Mouse (Mus musculus): ENCODE results near the gene Bbs5.
"Not testable (repeated sequence)": the region's sequence is repeated elsewhere in the genome, so short reads cannot be mapped to it uniquely, and the experiment has no call there.

Bbs5 gene

GRCm38 (mm10) chr2:69646726-69647490 lies at the start of gene Bbs5:
Gene Bbs5 (plus strand): TSS chr2:69647171.
- in situ Hi-C loops (cut with MboI, MseI): loop anchor here (5.0 kb wide), 1 partner anchor 65 kb away; the partner anchor contains the start of gene Fastkd1

- in situ Hi-C loops (cut with MboI, MseI): no loop called here
Measured at GRCm38 (mm10) chr2:69603726-69604393, 43.1 kb upstream of the Bbs5 start.

GRCm38 (mm10) chr2:69606621-69607020 lies 40.4 kb upstream of the Bbs5 start:
- in situ Hi-C loops (cut with MboI, MseI): no loop called here

- in situ Hi-C loops (cut with MboI, MseI): no loop called here
Measured at GRCm38 (mm10) chr2:69612237-69612636, 34.7 kb upstream of the Bbs5 start.

GRCm38 (mm10) chr2:69612716-69613115 lies 34.3 kb upstream of the Bbs5 start:
- in situ Hi-C loops (cut with MboI, MseI): no loop called here

- in situ Hi-C loops (cut with MboI, MseI): no loop called here
Measured at GRCm38 (mm10) chr2:69613237-69613636, 33.7 kb upstream of the Bbs5 start.

- in situ Hi-C loops (cut with MboI, MseI): no loop called here
Measured at GRCm38 (mm10) chr2:69618336-69618735, 28.6 kb upstream of the Bbs5 start.

GRCm38 (mm10) chr2:69619286-69619685 lies 27.7 kb upstream of the Bbs5 start:
- in situ Hi-C loops (cut with MboI, MseI): no loop called here

- in situ Hi-C loops (cut with MboI, MseI): no loop called here
Measured at GRCm38 (mm10) chr2:69629215-69629614, 17.8 kb upstream of the Bbs5 start.

GRCm38 (mm10) chr2:69629914-69630313 lies 17.1 kb upstream of the Bbs5 start:
- in situ Hi-C loops (cut with MboI, MseI): no loop called here

GRCm38 (mm10) chr2:69630792-69631191 lies 16.2 kb upstream of the Bbs5 start:
- in situ Hi-C loops (cut with MboI, MseI): no loop called here

- in situ Hi-C loops (cut with MboI, MseI): no loop called here
Measured at GRCm38 (mm10) chr2:69631449-69631848, 15.5 kb upstream of the Bbs5 start.

- in situ Hi-C loops (cut with MboI, MseI): no loop called here
Measured at GRCm38 (mm10) chr2:69635064-69635701, 11.8 kb upstream of the Bbs5 start.

GRCm38 (mm10) chr2:69635807-69636206 lies 11.2 kb upstream of the Bbs5 start:
- in situ Hi-C loops (cut with MboI, MseI): no loop called here

GRCm38 (mm10) chr2:69637989-69638388 lies 9.0 kb upstream of the Bbs5 start:
- in situ Hi-C loops (cut with MboI, MseI): not testable (repeated sequence)

- in situ Hi-C loops (cut with MboI, MseI): no loop called here
Measured at GRCm38 (mm10) chr2:69640100-69640499, 6.9 kb upstream of the Bbs5 start.

- in situ Hi-C loops (cut with MboI, MseI): loop anchor here (5.0 kb wide), 1 partner anchor 67 kb away; the partner anchor contains the start of gene Fastkd1
Measured at GRCm38 (mm10) chr2:69644968-69645617, 1.9 kb upstream of the Bbs5 start.

GRCm38 (mm10) chr2:69649716-69650115 lies 2.7 kb downstream of the Bbs5 start:
- in situ Hi-C loops (cut with MboI, MseI): loop anchor here (5.0 kb wide), 1 partner anchor 63 kb away; the partner anchor contains the start of gene Fastkd1

GRCm38 (mm10) chr2:69659326-69659725 lies 12.4 kb downstream of the Bbs5 start:
- in situ Hi-C loops (cut with MboI, MseI): no loop called here

GRCm38 (mm10) chr2:69663827-69664476 lies 17.0 kb downstream of the Bbs5 start:
- in situ Hi-C loops (cut with MboI, MseI): no loop called here

GRCm38 (mm10) chr2:69667656-69668055 lies 20.7 kb downstream of the Bbs5 start:
- in situ Hi-C loops (cut with MboI, MseI): no loop called here

All from regulatory T cell (primary cell).